Comparison of ENCODE assay signal across 10 mouse cellular contexts in genomic region chr2:118759828-118760227, GRCm38 (mm10). TPM values are rescaled to one million over a fixed set of nuclear protein-coding genes. Genes with fewer than 3 reads are reported as not detected.
DNase-seq lines count a peak whose midpoint lies in the region; ATAC-seq and TF ChIP-seq lines count a peak whose summit lies in the region.
"Had no signal": no experiment of that assay in that cellular context is flagged by ENCODE, and none has a peak within 500 bp of the region (broad histone marks: within the 10 kb centered on the region; RNA-seq: fewer than 3 reads in every experiment).

No protein-coding gene starts in this region.

- H3K4me3 ChIP-seq in MEL (ENCODE audit: control insufficient read depth in 1 of 2, insufficient read depth in 1 of 2, low read depth in 2 of 2, low read length in 2 of 2): no peak overlapping the region
- H3K4me3 ChIP-seq in embryonic fibroblast, embryonic 13.5 days (ENCODE audit: insufficient read depth, low read length): no peak overlapping the region
- H3K4me3 ChIP-seq in intestine, embryonic 14.5 days (ENCODE audit: low read depth, low read length): no peak overlapping the region
- H3K4me3 ChIP-seq in lung, postnatal 0 days (ENCODE audit: low read depth, low read length): no peak overlapping the region

- no peak overlapping the region for H3K9ac ChIP-seq in MEL (ENCODE audit: control insufficient read depth, low read depth, low read length, poor library complexity, severe bottlenecking)
- no peak overlapping the region for H3K9ac ChIP-seq in intestine, embryonic 14.5 days (ENCODE audit: low read length)
- H3K9ac ChIP-seq in lung, postnatal 0 days (replicated peaks; ENCODE audit: low read depth): no peak overlapping the region

- TF ChIP-seq POLR2A in MEL (IDR thresholded peaks at IDR 0.05; ENCODE audit: control insufficient read depth in 1 of 2, insufficient read depth in 1 of 2, low read depth in 1 of 2, low read length in 2 of 2, poor library complexity in 1 of 2): no peak
- no peak for TF ChIP-seq POLR2A in embryonic fibroblast, embryonic 13.5 days (IDR thresholded peaks at IDR 0.05; ENCODE audit: low read depth, low read length)

- H3K36me3 ChIP-seq in MEL (ENCODE audit: control insufficient read depth in 1 of 2, insufficient read depth in 2 of 2, low read length in 2 of 2): peaks cover 0 to 8% of the 10 kb centered on the region in 2 experiments; a peak in 2 of 4 replicates
- no peaks in the 10 kb centered on the region for H3K36me3 ChIP-seq in intestine, embryonic 14.5 days (ENCODE audit: control insufficient read depth, insufficient read depth, low read length)
- H3K36me3 ChIP-seq in lung, postnatal 0 days (ENCODE audit: insufficient read depth, low read length): no peaks in the 10 kb centered on the region

- H3K4me1 ChIP-seq in MEL (ENCODE audit: control insufficient read depth in 1 of 2, insufficient read depth in 2 of 2, low read length in 2 of 2): peaks cover 3 to 19% of the 10 kb centered on the region in 2 experiments; a peak in 3 of 4 replicates
- H3K4me1 ChIP-seq in embryonic fibroblast, embryonic 13.5 days (ENCODE audit: control insufficient read depth, insufficient read depth, low read length): peaks cover 12% of the 10 kb centered on the region; the same call in 1 of the 2 replicates
- H3K4me1 ChIP-seq in intestine, embryonic 14.5 days (replicated peaks; ENCODE audit: control insufficient read depth, insufficient read depth, low read length): peaks cover 26% of the 10 kb centered on the region
- H3K4me1 ChIP-seq in lung, postnatal 0 days (ENCODE audit: insufficient read depth, low read depth, low read length): peaks cover 26% of the 10 kb centered on the region

- peak; percentile 55 for DNase-seq in cerebellum, adult 11-12 months
- DNase-seq in cerebellum, adult 11 months: no peak
- DNase-seq in MEL (ENCODE audit: low read depth, low spot score): peak; percentile 84
- peak; percentile 83 for DNase-seq in intestine, embryonic 14.5 days (ENCODE audit: low spot score)
- peak; percentile 82 for DNase-seq in lung, postnatal 0 days (ENCODE audit: low spot score)
- DNase-seq in retina, embryonic 14.5 days (ENCODE audit: low spot score): peak; percentile 87
- DNase-seq in frontal cortex, postnatal 14 days (ENCODE audit: low spot score in 2 of 2): no peak

- peak; percentile 82 to 94 (median 82) for TF ChIP-seq CTCF in MEL (IDR thresholded peaks at IDR 0.05 in 2 of 3, conservative IDR thresholded peaks at IDR 0.05 in 1 of 3; ENCODE audit: control insufficient read depth in 1 of 3, insufficient read depth in 1 of 3, low read depth in 2 of 3, low read length in 3 of 3, poor library complexity in 1 of 3, severe bottlenecking in 1 of 3)
- 0 out of 2 replicates have a peak, but pooled peaks have one; percentile 22 for TF ChIP-seq CTCF in embryonic fibroblast, embryonic 13.5 days (IDR thresholded peaks at IDR 0.05; ENCODE audit: borderline replicate concordance, insufficient read depth, low read length)
- TF ChIP-seq CTCF in lung, postnatal 0 days (IDR thresholded peaks at IDR 0.05): peak; percentile 77

- peaks cover 3% of the 10 kb centered on the region for H3K79me2 ChIP-seq in MEL (ENCODE audit: control insufficient read depth, insufficient read depth, low read length, poor library complexity)

- H3K4me2 ChIP-seq in intestine, embryonic 14.5 days (ENCODE audit: low read length): no peak overlapping the region
- no peak overlapping the region for H3K4me2 ChIP-seq in lung, postnatal 0 days (replicated peaks; ENCODE audit: low read depth, low read length)

- TF ChIP-seq RAD21 in MEL (IDR thresholded peaks at IDR 0.05; ENCODE audit: low read depth, low read length): peak; percentile 94

- no peak for TF ChIP-seq EP300 in MEL (IDR thresholded peaks at IDR 0.05; ENCODE audit: low read depth in 1 of 2, low read length in 2 of 2)
- no peak for TF ChIP-seq EP300 in lung, postnatal 0 days (IDR thresholded peaks at IDR 0.05)

- H3K27ac ChIP-seq in MEL (ENCODE audit: control insufficient read depth, low read depth, low read length): no peak overlapping the region
- H3K27ac ChIP-seq in embryonic fibroblast, embryonic 13.5 days (ENCODE audit: insufficient read depth, low read length): no peak overlapping the region
- H3K27ac ChIP-seq in intestine, embryonic 14.5 days (ENCODE audit: low read depth): no peak overlapping the region
- H3K27ac ChIP-seq in lung, postnatal 0 days (ENCODE audit: low read length): no peak overlapping the region

- no peaks in the 10 kb centered on the region for H3K27me3 ChIP-seq in MEL (ENCODE audit: control insufficient read depth in 1 of 2, insufficient read depth in 2 of 2, low read length in 2 of 2)
- H3K27me3 ChIP-seq in intestine, embryonic 14.5 days (replicated peaks; ENCODE audit: control insufficient read depth, insufficient read depth, low read length): no peaks in the 10 kb centered on the region
- no peaks in the 10 kb centered on the region for H3K27me3 ChIP-seq in lung, postnatal 0 days (replicated peaks; ENCODE audit: insufficient read depth, low read length)

- no peaks in the 10 kb centered on the region for H3K9me3 ChIP-seq in MEL (replicated peaks; ENCODE audit: insufficient read depth, low read length)
- H3K9me3 ChIP-seq in intestine, embryonic 14.5 days (ENCODE audit: control insufficient read depth, low read length): no peaks in the 10 kb centered on the region
- H3K9me3 ChIP-seq in lung, postnatal 0 days (ENCODE audit: low read length): no peaks in the 10 kb centered on the region

- 14% methylated on average over 8 of the region's 8 CpGs for WGBS in intestine, embryonic 14.5 days
- 15% methylated on average over 8 of the region's 8 CpGs for WGBS in lung, postnatal 0 days

- peak; percentile 47 for ATAC-seq in intestine, embryonic 14.5 days (replicated peaks; ENCODE audit: low FRiP score, low TSS enrichment, low read depth)
- ATAC-seq in lung, postnatal 0 days: no peak

TF ChIP-seq in MEL, 35 proteins besides CTCF, POLR2A, EP300 and RAD21:
- TF ChIP-seq SIN3A (IDR thresholded peaks at IDR 0.05; ENCODE audit: low read length) (peak; percentile 33; the same call in 1 of the 2 replicates), POLR2AphosphoS5 (IDR thresholded peaks at IDR 0.05; ENCODE audit: borderline replicate concordance, low read depth, low read length) (no peak), MYB (IDR thresholded peaks at IDR 0.05; ENCODE audit: low read depth, low read length) (no peak), CHD2 (IDR thresholded peaks at IDR 0.05; ENCODE audit: low read length) (no peak), ETS1 (IDR thresholded peaks at IDR 0.05; ENCODE audit: low read depth, low read length) (no peak), SMC3 (IDR thresholded peaks at IDR 0.05; ENCODE audit: low read depth, low read length) (peak; percentile 83), MAZ (IDR thresholded peaks at IDR 0.05; ENCODE audit: low read depth, low read length) (peak; percentile 65; the same call in 1 of the 2 replicates), GABPA (IDR thresholded peaks at IDR 0.05; ENCODE audit: low read depth, low read length) (no peak), ZC3H11A (IDR thresholded peaks at IDR 0.05; ENCODE audit: low read depth, low read length) (peak; percentile 80), ZNF384 (IDR thresholded peaks at IDR 0.05; ENCODE audit: low read depth, low read length) (0 out of 2 replicates have a peak, but pooled peaks have one; percentile 21), TAL1 (IDR thresholded peaks at IDR 0.05; ENCODE audit: low read length) (no peak), MYC (IDR thresholded peaks at IDR 0.05; ENCODE audit: low read depth, low read length) (0 out of 2 replicates have a peak, but pooled peaks have one; percentile 41)

RNA-seq across cellular contexts. Expression of gene Ccdc9b, which starts 2.6 kb away (rescaled TPM):
- 1.3 and 1.7 TPM in 2 replicates for total RNA-seq in MEL (2012; rRNA removed)
- polyA plus RNA-seq in MEL (2012; ENCODE audit: insufficient read depth in 1 of 2, insufficient read length in 2 of 2, low read depth in 1 of 2, low replicate concordance in 2 of 2, missing spikeins in 1 of 2): 1 to 10 TPM in 1 of 2 experiments, not detected in 1; 2.4 TPM
- 17.9 and 27.9 TPM in 2 replicates for polyA plus RNA-seq in embryonic fibroblast, embryonic 13.5 days (2011; ENCODE audit: insufficient read length, low read depth, missing spikeins)
- 1.2 and 1.4 TPM in 2 replicates for polyA plus RNA-seq in intestine, embryonic 14.5 days (2014; fragmentation: Nextera tagmentation; extraction: Ambion mirVana)
- polyA plus RNA-seq in lung, postnatal 0 days (2015; fragmentation: Nextera tagmentation; extraction: Ambion mirVana): 4.3 and 4.7 TPM in 2 replicates

RNA-seq across cellular contexts. Expression of gene Phgr1, which starts 12.7 kb away (rescaled TPM):
- not detected in 2 replicates for total RNA-seq in MEL (2012; rRNA removed)
- polyA plus RNA-seq in MEL (2012; ENCODE audit: insufficient read depth in 1 of 2, insufficient read length in 2 of 2, low read depth in 1 of 2, low replicate concordance in 2 of 2, missing spikeins in 1 of 2): not detected
- polyA plus RNA-seq in embryonic fibroblast, embryonic 13.5 days (2011; ENCODE audit: insufficient read length, low read depth, missing spikeins): not detected in 2 replicates
- polyA plus RNA-seq in intestine, embryonic 14.5 days (2014; fragmentation: Nextera tagmentation; extraction: Ambion mirVana): 21.2 and 45.1 TPM in 2 replicates
- 11.9 and 13.6 TPM in 2 replicates for polyA plus RNA-seq in lung, postnatal 0 days (2015; fragmentation: Nextera tagmentation; extraction: Ambion mirVana)
- total RNA-seq: ES-E14; left cerebral cortex, postnatal 14 days had no signal

RNA-seq across cellular contexts. Expression of gene Inafm2, which starts 14.3 kb away (rescaled TPM):
- total RNA-seq in MEL (2012; rRNA removed): 6.7 and 8.6 TPM in 2 replicates
- 10 to 100 TPM in 1 of 2 experiments, not detected in 1; 14.5 TPM for polyA plus RNA-seq in MEL (2012; ENCODE audit: insufficient read depth in 1 of 2, insufficient read length in 2 of 2, low read depth in 1 of 2, low replicate concordance in 2 of 2, missing spikeins in 1 of 2)
- polyA plus RNA-seq in embryonic fibroblast, embryonic 13.5 days (2011; ENCODE audit: insufficient read length, low read depth, missing spikeins): 17.3 and 19.0 TPM in 2 replicates
- polyA plus RNA-seq in intestine, embryonic 14.5 days (2014; fragmentation: Nextera tagmentation; extraction: Ambion mirVana): 31.9 and 37.0 TPM in 2 replicates
- polyA plus RNA-seq in lung, postnatal 0 days (2015; fragmentation: Nextera tagmentation; extraction: Ambion mirVana): 34.5 and 35.9 TPM in 2 replicates

RNA-seq across cellular contexts. Expression of gene Disp2, which starts 19.7 kb away (rescaled TPM):
- total RNA-seq in MEL (2012; rRNA removed): 0.15 and 0.29 TPM in 2 replicates
- under 1 TPM in 1 of 2 experiments, not detected in 1; 0.43 TPM for polyA plus RNA-seq in MEL (2012; ENCODE audit: insufficient read depth in 1 of 2, insufficient read length in 2 of 2, low read depth in 1 of 2, low replicate concordance in 2 of 2, missing spikeins in 1 of 2)
- 0.07 and 0.11 TPM in 2 replicates for polyA plus RNA-seq in embryonic fibroblast, embryonic 13.5 days (2011; ENCODE audit: insufficient read length, low read depth, missing spikeins)
- 2.6 and 3.0 TPM in 2 replicates for polyA plus RNA-seq in intestine, embryonic 14.5 days (2014; fragmentation: Nextera tagmentation; extraction: Ambion mirVana)
- polyA plus RNA-seq in lung, postnatal 0 days (2015; fragmentation: Nextera tagmentation; extraction: Ambion mirVana): 0.95 and 1.1 TPM in 2 replicates

RNA-seq across cellular contexts. Expression of gene Plcb2, which starts 31.6 kb away (rescaled TPM):
- total RNA-seq in MEL (2012; rRNA removed): 6.4 and 7.4 TPM in 2 replicates
- polyA plus RNA-seq in MEL (2012; ENCODE audit: insufficient read depth in 1 of 2, insufficient read length in 2 of 2, low read depth in 1 of 2, low replicate concordance in 2 of 2, missing spikeins in 1 of 2): 10 to 100 TPM in 1 of 2 experiments, not detected in 1; 21.2 TPM
- polyA plus RNA-seq in embryonic fibroblast, embryonic 13.5 days (2011; ENCODE audit: insufficient read length, low read depth, missing spikeins): 0.49 TPM in 1 of 2 replicates, not detected in the other
- polyA plus RNA-seq in intestine, embryonic 14.5 days (2014; fragmentation: Nextera tagmentation; extraction: Ambion mirVana): 1.4 and 1.6 TPM in 2 replicates
- 1.6 TPM in 2 replicates for polyA plus RNA-seq in lung, postnatal 0 days (2015; fragmentation: Nextera tagmentation; extraction: Ambion mirVana)

Comparison
In these comparisons a context has a peak if more than half of its experiments do, and no peak if none do; other contexts are left out.
1. DNase-seq: peak in cerebellum, adult 11-12 months (single experiment), MEL (single experiment), intestine, embryonic 14.5 days (single experiment), lung, postnatal 0 days (single experiment) and retina, embryonic 14.5 days (single experiment); none in cerebellum, adult 11 months (single experiment) and frontal cortex, postnatal 14 days (0 of 2).
2. CTCF ChIP-seq: peak in every context shown above with its lines; median percentile 82 in MEL; 77 in lung, postnatal 0 days; 22 in embryonic fibroblast, embryonic 13.5 days.
3. RNA of gene Phgr1, which starts 12.7 kb away (polyA plus RNA-seq): 21.2 to 45.1 TPM in intestine, embryonic 14.5 days and 11.9 to 13.6 TPM in lung, postnatal 0 days; not detected in MEL and not detected in embryonic fibroblast, embryonic 13.5 days; every median in the first group is over 10 times any median in the second.